Mouse (Mus musculus) olfactory bulb, adult 2 months (tissue): ENCODE measurements around the gene Adipoq.

Experiments used
- CTCF ChIP-seq: fragments of 200-500 bp; IDR thresholded peaks from 2 replicates; pipeline ENCODE4 v1.5.1; 2012; ENCODE audit warnings: low read depth, mild to moderate bottlenecking, low read length, moderate library complexity; ENCODE audit not compliant: insufficient read depth
- POLR2A ChIP-seq: fragments of 200-500 bp; IDR thresholded peaks from 2 replicates; pipeline ENCODE4 v1.6.1; 2012; ENCODE audit warnings: mild to moderate bottlenecking, low read depth, low read length, moderate library complexity; ENCODE audit not compliant: insufficient read depth

- no peak for TF ChIP-seq CTCF
- TF ChIP-seq POLR2A = no peak
These were observed 12.6 kb downstream of the Adipoq start for GRCm38 (mm10) chr16:23158957-23159356.
